Mouse (Mus musculus) adrenal gland, postnatal 4 days (tissue): Measurements from ENCODE around the gene Arcn1. TPM values are rescaled to one million over a fixed set of nuclear protein-coding genes. Genes with fewer than 3 reads are reported as not detected.

Source experiments
- DNase-seq, 2 experiments: peaks; one replicate each; pipeline ENCODE4 v3.0.0; 2021 to 2022; ENCODE audit warnings: low spot score in 2 of 2, mixed read lengths in 2 of 2
- total RNA-seq, 2 experiments: library from RNA; stranded (reverse); gene quantifications; 2 replicates each; pipeline ENCODE4 v1.2.3; 2021

Gene Arcn1
- total RNA-seq, 2 experiments from 2014 or later = 157 to 158 TPM

DNA sequence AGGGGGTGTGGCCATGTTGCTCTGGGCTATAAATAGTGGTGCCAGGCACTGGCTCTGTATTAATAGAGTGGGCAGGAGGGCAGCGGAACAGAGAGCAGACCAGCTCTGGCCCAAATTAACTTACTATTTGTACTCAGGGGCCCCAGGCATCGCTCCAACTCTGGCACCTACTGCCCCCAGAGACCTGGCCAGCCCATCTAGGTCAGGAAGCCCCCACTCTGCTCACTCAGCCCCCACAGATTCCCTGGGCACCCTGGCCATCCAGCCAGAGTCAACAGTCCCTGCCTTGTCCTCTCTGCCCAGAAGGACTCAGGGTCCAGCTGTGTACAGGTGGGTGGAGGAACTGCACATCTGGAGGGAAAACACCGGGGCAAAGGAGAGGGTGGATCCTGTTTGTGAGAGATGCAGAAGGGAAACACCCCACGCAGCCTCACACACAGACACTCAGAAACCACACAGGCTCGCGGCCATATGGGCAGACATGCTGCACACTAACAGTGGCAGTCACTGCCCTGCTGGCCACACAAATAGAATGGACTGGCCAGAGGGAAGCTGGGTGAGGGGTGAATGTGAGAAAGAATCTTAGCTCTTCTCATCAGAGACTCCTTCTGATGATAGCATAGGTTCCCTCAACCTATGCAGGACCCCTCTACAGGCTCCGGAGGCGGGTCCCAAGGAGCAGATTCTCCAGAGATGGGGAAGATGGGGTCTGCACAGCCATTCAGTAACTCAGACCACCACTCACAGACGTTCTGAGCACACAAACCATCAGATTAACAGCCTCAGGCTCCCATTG, 47.1 kb downstream of the Arcn1 start:
- DNase-seq = no peak

DNA sequence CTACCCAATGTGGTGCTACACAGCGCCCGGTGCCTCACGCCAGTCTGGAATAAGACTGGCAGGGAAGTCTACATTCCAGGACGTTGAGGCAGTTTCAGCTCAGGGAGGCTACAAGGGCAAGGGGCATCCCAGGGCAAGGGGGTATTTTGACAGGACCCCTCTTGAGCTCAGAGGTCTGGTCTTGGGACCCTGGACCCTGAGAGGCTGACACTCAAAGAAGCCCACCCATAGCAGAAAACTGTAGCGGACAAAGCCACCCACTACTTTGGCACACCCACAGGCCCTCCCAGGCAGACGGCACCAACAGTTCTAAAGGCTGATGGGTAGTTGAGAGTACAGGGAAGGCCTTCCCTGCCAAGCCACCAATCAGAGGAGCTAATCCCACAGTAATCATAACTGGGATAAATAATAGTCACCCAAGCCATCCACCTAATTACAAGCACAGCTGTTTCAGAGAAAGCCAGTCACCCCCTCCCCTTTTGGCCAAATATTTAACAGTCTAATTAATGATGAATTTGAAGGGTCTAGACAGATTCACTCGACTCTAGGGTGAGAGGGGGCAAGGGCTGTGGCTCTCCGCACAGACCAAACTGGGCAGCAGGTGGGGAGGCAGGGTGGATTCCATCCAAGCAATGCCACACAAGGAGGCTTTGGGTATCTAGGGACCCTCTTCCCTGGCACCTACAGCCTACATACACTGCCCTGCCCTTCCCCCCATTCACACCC, 47.9 kb downstream of the Arcn1 start:
- no peak for DNase-seq

DNA sequence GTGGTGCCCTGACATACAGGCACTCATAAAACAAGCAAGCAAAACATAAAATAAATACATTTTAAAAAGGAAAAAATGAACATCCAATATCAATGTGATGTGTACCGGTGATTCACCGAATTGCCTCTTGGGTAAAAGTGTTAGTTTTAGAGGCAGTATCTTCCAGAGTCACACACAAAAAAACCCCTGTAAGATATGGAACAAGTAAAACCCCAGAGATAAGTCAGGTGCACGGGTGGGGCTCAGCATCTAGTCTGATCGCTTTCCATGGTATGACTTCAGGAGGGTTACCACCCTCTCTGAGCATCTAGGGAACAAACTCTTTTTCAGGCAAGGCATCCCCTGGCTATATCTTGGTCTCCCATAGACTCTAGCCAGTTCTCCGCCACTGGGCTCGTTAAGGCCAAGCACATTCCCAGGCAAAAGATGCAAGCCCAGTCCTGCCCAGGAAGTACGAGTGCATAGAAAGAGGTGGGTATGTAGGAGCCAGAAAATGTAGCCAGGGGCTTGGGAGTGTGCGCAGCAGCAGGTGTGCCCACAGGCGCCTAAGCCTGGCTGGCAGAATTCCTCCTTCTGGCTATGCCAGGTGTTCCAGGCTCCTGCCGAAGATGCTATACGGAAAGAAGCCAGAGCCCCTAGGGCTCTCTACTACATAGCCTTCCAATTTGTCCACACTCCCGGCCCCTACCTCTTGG, 48.6 kb downstream of the Arcn1 start:
- DNase-seq = no peak

DNA sequence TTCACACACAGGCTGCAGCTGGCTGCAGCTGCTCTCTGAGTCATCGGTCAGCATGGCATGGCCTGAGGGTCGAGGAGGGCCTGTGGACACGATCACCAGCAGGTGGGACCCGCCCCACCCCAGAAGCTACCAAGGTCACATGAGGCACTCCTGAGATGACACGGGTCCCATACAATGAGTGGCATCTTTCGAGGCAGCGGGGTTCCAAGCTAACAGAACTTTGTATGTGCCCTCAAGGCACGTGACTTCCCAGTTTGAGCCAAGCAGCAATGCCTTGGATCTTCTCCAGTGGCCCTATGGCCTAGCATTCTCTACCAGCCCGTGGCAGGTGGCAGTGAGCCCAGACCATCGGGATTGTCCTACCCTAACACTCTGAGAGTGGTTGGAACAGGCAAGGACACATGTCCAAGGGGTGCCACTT, 49.8 kb downstream of the Arcn1 start:
- no peak for DNase-seq

DNA sequence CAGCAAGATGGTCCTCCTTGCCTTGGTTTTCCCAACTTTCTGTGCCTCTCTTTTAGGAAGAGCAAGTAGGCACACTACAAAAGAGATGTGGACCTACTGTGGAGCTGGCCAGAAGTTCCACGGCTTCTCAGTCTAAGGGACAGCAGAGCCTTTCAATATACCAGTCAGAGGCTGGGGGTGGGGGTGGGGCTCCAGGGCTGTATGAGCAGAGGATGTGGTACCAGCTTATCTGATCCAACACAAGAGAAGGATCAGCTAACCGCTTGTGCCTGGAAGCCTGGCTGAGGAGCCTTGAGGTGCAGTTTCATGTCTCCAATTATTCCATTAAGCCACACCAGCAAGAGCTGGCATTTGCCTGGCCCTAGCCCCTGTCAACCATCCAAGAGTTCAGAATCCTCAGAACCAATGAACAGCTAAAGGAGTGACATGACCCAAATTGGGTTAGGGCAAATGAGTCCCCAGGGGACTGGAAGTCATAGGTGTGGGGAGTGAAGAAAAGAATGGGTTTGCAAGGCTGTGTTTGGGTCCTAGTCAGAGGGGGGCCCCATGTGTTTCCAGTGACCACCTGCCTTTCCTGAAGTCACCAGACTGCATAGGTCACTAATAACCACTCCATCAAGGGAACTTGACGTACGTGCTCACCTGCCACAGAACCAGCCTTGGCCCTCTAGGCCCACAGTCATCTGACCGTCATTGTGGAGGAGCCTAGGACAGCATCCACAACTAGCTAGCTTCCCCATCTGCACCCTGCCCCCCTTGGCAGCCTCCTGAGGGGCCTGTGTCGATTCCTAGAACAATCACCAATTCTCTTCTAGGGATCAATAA, 50.4 kb downstream of the Arcn1 start:
- DNase-seq = no peak

DNA sequence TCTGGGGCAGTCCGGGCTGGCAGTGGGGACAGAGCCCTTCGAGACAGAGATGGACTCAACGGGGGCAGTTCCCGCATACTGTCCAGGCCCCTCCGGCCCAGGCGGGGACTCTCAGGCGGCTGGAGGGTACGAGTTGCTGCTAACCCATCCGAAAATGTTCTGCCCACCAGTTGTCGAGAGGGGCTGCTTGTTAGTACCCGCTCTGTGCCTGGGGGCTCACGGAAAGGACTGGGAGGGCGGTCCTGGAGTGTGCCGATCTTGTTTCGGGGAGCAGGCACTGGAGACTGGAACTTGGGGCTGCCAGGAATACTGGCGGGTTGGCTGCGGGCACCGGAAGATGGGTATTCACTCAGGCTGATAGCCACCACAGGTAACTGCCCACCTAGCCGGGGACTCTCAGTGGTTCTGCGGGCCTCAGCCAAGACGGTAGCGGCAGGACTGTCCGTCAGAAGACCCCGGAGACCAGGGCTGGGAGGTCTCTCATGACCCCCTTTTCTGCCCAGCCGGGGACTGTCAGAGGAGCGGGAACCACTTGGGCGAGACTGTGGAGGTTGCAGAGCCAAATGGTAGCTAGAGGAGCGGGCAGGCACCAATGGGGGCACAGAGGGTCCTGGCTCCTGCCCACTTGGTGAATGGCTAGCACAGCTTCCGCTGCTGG, 51.8 kb downstream of the Arcn1 start:
- DNase-seq = no peak

DNA sequence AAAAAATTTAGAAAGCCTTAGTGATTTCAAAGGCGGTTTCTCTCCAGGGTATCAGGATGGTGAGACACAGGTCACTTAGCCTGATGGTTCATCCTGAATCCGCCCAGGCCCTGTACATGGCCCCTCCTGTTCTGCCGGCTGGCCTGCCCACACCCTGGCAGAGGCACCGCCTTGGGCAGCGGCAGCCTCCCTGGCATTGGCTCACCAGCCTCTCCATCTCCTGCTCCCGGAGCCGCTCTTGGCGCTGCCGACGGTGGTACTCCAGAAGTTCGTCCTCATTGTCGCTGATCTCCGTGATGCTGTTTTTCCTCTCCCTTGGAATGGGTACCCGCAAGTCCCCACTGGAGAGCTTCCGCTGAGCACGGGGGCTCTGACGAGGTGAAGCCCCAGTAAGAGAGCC, 52.5 kb downstream of the Arcn1 start:
- no peak for DNase-seq

DNA sequence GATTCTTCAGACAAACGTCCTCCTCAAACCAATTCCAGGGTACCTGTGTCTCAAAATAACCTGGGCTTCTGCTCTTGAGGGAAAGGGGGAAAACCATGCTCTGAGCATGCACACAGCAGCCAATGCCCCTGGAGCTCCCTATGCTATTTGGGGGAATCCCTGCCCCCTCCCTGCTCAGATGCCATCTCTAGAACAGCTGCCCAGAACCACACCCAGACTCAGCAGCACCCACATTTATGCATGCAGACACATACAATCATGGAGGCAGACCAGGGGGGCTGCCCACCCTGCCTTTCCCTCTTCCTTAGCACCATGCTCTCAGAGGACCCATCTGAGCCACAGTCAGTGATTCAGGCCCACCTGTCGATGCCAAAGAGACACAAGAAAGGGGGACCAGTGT, 54.1 kb downstream of the Arcn1 start:
- DNase-seq = no peak

DNA sequence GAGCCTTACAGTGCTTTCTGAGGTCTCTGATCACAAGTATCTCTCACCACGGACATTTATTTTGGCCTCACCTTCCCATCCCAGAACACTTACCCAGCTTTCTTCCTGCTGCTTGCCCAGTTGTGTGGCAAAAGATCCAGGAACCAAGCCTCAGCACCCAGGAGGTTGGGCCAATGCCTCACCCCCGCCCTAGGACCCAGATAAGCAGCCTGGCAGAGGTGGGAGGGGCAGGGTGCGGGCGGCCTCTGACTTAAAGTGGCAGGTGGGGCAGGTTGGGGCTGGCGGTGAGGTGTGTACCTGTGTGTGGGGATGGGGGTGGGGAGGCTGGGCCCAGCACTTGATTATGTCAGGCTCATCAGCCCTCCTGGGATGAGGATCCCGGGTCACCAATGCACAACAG, 54.6 kb downstream of the Arcn1 start:
- DNase-seq = no peak

DNA sequence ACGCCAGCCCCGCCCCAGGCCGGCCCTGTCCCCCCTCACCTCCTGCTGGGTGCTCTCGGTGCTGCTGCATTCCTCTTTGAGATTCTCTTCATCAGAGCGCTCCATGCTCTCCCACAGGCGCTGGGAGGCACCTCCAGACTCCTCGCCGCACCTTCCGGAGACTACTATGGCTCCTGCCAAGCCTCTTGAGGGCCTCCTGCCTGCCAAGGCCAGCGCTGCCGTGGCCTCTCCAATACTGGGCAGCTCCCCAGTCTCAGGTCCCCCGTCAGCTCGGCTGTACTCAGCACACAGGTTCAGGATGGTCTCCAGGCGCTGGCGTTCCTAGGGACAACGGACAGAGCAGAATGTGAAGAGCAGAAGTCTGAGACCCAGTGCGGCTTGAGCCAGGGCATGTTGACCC, 56.0 kb downstream of the Arcn1 start:
- no peak for DNase-seq

DNA sequence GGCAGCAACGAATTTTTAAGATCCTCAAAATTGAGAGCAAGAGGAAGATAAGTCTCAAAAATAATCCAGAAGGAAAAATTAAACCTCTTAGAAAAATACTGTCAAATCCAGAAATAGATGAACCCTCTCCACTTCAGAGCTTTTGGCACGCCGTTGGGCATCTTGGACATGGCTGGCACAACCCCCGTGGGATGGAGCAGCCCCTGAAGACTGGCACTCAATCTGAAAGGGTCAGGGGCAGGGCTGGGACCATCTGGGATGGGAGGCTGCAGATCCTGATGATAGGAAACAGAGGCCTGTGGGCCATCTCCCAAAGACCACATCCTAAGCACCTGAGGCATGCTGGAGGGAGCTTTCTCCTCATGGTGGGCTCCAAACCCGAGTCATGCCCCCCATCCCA, 57.4 kb downstream of the Arcn1 start:
- no peak for DNase-seq

DNA sequence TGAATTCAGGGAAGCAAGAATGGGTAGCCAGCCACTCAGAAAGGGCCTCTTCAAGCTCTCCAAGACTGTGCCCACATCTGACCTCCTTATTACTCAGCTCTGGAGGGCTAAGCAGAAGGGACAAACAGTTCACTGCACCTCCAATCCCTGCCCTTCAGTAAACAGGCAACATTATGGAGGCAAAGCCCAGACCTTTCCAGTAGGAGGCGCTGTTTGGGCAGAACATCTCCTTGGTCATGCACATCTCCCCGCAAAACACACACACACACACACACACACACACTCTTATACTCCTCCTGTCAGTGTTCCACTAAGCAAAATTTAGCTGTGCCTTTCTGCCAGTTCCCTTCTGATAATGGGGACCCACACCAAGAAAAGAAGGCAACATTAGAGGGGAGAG, 58.0 kb downstream of the Arcn1 start:
- no peak for DNase-seq

DNA sequence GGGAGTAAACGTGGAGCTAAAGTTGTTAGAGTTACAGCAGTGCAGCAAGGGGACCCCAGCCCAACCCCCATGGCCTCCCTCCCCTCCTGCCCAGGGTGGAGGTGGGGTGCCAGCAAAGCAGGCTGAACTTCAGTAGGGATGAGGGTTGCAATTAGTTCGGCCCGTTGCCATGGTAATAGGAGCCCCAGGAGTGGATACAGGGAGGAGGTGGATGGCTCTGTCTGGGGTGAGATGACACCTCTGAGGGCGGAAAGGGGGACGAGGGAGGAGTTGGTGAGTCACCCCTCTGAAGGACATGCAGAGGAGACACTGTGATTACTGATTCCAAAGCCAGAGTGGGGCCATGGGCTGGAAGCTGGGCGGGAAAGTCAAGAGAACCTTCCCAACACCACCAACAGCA, 58.7 kb downstream of the Arcn1 start:
- no peak for DNase-seq

DNA sequence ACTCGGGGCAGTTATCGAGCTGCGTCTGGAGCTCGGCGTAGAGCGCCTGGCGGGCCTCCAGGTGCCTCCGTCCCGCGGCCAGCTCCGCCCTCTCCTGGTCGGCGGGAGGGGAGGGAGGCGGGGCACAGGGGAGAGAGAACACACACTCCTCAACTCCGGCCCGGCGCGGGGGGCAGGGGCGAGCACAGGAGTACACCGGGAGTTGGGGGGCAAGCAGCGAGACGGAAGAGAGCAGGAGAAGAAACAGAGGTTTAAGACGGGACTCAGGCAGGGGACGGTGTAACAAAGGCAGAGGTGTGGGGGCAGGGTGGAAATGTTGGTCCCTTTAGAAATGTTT, 59.2 kb downstream of the Arcn1 start:
- peak; percentile 69 for DNase-seq

DNA sequence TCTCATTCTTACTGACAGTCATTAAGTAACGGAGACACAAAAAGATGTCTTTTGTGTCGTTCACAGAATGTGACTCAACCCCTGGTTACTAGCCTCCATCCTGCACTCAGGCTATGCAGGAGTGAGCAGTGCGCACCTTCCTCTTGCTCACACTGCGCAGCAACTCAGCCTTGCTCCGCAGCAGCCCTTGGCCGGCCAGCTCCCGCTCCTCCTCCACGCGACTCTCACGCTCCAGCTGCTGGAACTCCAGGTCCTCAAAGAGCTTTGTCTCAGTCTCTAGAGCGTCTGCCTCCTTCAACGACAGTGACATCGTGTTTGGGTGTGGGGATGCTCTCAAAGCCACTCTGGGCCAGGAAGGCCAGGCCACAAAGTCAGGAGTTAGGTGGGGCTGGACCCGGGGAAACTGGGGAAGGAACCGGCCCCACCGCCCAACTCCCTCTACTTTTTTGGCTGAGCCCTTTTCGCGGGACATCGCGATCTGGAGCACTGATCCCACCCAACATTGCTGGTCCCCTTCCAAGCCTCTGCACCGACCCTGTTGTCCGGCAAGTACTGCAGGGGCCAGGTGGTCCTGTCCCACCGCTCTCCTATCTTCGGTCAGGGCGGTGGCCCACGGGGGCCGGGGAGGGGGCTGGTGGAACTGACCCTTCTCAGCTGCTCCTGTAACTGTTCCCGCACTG, 59.8 kb downstream of the Arcn1 start:
- no peak for DNase-seq

DNA sequence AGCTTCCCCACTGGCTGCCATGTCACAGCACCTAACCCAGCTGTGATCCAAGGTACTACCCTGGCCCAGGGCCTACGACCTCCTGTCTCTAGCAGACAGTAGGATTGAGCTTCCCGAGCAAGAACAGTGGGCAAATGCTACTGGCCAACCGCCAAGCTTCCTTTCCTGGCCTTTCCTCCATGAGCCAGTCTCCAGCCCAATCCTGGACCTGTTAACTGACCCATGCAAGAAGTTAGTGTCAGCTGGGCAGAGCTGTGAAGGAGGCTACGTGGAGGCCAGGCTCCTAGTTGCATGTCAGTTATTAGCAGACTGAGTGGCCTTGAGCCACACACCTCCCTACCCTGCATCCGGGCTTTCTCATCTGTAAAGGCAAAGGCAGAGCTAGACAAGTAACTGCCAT, 67.9 kb downstream of the Arcn1 start:
- no peak for DNase-seq

DNA sequence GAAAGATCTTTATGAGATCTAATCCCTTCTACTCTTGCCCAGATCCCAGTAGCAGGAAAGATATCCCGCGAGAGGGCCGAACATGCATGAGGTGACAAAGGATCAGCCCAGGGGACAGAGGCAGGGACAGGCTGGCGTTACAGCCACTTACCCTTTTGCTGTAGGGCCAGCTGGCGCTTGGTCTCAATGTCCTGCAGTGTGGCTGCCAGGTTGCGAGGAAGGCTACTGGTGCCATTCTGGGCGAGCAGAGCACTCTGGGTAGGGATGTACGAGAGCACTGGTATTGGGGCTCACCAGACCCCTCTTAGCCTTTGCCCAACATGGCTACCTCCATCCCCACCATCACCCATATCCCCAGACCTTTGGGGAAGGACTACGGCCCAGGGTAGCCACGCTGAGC, 68.4 kb downstream of the Arcn1 start:
- DNase-seq = no peak

DNA sequence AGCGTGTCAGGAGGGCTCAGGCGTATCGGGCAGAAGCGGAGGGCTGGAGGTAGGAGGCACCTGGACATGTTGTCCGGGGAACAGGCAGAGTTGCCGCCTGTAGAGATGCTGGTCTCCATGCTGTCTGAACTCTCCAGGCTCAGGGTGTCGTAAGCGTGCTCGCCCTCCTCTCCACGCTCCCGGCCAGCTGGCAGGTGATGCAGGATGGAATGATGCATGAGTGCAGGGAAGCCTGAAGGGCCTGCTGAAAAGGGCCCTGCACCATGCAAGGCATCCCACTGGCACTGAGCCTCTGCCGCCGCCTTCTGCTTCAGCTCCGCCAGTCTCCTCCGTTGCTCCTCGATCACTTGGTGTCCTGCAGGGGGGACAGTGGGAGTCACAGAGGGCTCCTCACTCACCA, 69.8 kb downstream of the Arcn1 start:
- DNase-seq = no peak

DNA sequence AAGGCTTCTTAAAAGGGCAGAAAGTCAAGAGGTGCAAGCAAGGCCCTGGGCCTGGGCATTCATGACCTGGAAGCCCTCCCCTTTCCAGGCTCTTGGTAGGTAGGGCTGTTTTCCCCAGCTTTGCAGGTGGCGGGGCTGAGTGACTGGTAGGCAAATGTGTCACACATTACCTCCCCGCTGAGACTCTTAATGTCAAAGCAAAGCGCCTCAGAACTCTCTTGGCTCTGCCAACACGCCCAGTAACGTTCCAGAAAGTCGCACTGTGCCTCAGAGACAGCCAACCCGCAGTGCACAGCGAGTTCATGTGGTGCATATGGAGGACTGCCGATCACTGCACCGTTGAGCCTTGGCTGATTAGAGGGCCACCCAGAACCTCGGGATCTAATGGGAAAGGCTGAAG, 74.6 kb downstream of the Arcn1 start:
- DNase-seq = no peak
